Mouse (Mus musculus) liver, postnatal 0 days (tissue): ENCODE results near the gene Mrtfb.

Source experiments
- CTCF ChIP-seq: sonication (generic); IDR thresholded peaks from 2 replicates; pipeline ENCODE4 v1.5.1; 2016; ENCODE audit warnings: antibody characterized with exemption, low read depth
- EP300 ChIP-seq: IDR thresholded peaks from 2 replicates; pipeline ENCODE4 v1.6.1; 2016; ENCODE audit warnings: antibody characterized with exemption, low read depth, mild to moderate bottlenecking

DNA sequence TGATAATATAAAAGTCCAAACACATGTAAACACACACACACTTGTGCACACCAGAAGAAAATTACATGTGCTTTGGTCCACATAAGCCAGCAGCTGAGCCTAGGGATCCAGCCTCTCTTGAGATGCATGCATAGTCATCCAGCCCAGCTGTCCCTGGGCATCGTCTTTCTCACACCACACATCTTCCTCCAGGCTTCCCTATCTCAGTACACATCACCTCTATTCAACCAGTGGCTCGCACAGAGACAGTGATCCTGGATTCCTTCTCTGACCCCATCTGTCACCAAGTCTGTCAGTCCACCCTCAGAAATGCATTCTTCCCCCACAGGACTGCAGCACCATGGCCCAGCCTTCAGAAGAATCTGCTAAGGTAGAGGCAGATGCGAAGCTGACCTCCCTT lies 107.9 kb downstream of the Mrtfb start:
- TF ChIP-seq EP300 (no peak), CTCF (no peak)
